Mouse (Mus musculus): ENCODE results near the gene Mindy4. TPM values are rescaled to one million over a fixed set of nuclear protein-coding genes. Genes with fewer than 3 reads are reported as not detected.

Mindy4 gene
- total RNA-seq, 1 experiment, result 3.0 TPM

DNA sequence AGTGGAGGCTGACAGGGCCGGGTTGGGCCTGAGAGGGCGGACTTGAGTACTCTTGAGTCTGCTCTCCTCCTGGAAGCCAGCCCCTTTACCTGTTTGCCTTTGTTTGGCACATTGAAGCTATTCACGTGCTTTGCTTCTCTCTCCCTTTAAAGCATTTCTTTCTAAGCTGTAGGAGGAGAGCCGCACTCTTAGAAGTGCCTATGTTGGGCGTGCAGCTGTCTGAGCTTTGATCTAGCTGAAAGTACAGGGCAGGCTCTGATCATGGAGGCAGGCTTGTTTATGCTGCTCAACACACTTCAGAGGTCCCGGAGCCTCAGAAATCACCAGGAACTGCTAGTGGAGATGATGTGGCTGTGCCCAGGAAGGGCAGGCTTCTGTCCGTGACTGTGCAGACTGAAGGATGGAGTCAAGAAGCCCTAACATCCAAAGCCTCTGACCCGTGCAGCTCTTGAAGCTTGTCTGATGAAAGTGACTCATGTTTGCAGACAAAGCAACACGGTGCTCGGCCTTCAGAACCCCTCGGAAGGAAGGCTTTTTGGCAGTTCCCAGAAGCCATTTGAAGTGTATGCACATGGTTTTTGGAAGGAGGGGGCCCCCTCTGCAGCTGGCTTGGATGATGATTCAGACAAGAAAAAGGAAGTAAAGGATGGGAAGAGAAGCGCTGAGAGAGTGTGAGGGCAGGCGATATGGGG is 53.5 kb downstream of the Mindy4 start:
- TF ChIP-seq MAFK (IDR thresholded peaks at IDR 0.05; ENCODE audit: insufficient read depth, low read depth, low read length), result no peak
- no peak for TF ChIP-seq ZC3H11A (IDR thresholded peaks at IDR 0.05; ENCODE audit: borderline replicate concordance, low read depth, low read length)
- TF ChIP-seq CHD2 (IDR thresholded peaks at IDR 0.05; ENCODE audit: low read depth, low read length), result no peak
- Histone ChIP-seq H3K9ac (ENCODE audit: insufficient read depth, low read depth, low read length, poor library complexity, severe bottlenecking) (no peak overlapping the region), H3K27ac (ENCODE audit: insufficient read depth, low read depth, low read length, poor library complexity, severe bottlenecking) (no peak overlapping the region), H3K36me3 (ENCODE audit: control insufficient read depth, insufficient read depth, low read length, poor library complexity, severe bottlenecking) (no peaks in the 10 kb centered on the region), H3K9me3 (ENCODE audit: control insufficient read depth, insufficient read depth, low read depth, low read length) (no peaks in the 10 kb centered on the region), H3K4me1 (ENCODE audit: control insufficient read depth in 2 of 2, insufficient read depth in 2 of 2, low read length in 2 of 2, poor library complexity in 1 of 2) (no peaks in the 10 kb centered on the region), H3K4me3 (ENCODE audit: insufficient read depth in 1 of 2, low read depth in 1 of 2, low read length in 2 of 2, poor library complexity in 1 of 2, severe bottlenecking in 1 of 2) (no peak overlapping the region)
- DNase-seq (ENCODE audit: low read depth, low spot score), result no peak
- in situ Hi-C loops (cut with MboI; ENCODE audit: low sequenced_read_pairs in 2 of 2, unreplicated experiment in 2 of 2), result no loop called here

DNA sequence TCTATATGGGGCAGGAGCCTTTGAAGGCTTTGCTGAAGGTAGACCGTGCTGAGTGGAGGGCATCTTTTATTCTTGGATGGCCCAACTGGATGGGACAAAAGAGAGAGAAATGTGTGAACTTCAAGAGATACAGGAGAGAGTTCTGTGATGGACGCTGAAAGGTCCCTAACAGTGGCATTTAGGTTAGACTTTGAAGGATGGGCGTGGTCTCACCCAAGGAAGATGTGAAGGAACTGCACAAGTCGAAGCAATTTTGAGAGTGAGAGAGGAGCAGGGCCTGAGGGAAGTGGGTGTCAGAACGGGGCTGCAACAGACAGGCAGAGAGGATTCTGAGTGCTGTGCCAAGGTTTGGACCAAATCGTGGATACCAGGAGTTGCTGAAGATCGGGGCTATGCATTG is 54.1 kb downstream of the Mindy4 start:
- in situ Hi-C loops (cut with MboI; ENCODE audit: low sequenced_read_pairs in 2 of 2, unreplicated experiment in 2 of 2), result no loop called here
- H3K4me3 ChIP-seq (ENCODE audit: insufficient read depth in 1 of 2, low read depth in 1 of 2, low read length in 2 of 2, poor library complexity in 1 of 2, severe bottlenecking in 1 of 2), result no peak overlapping the region
- no peaks in the 10 kb centered on the region for H3K9me3 ChIP-seq (ENCODE audit: control insufficient read depth, insufficient read depth, low read depth, low read length)
- H3K27ac ChIP-seq (ENCODE audit: insufficient read depth, low read depth, low read length, poor library complexity, severe bottlenecking), result no peak overlapping the region
- no peak overlapping the region for H3K9ac ChIP-seq (ENCODE audit: insufficient read depth, low read depth, low read length, poor library complexity, severe bottlenecking)
- H3K36me3 ChIP-seq (ENCODE audit: control insufficient read depth, insufficient read depth, low read length, poor library complexity, severe bottlenecking), result no peaks in the 10 kb centered on the region
- DNase-seq (ENCODE audit: low read depth, low spot score), result no peak
- TF ChIP-seq MAFK (IDR thresholded peaks at IDR 0.05; ENCODE audit: insufficient read depth, low read depth, low read length), result no peak
- no peak for TF ChIP-seq HCFC1 (IDR thresholded peaks at IDR 0.05; ENCODE audit: borderline replicate concordance, insufficient read depth, low read length)
- H3K4me1 ChIP-seq (ENCODE audit: control insufficient read depth in 2 of 2, insufficient read depth in 2 of 2, low read length in 2 of 2, poor library complexity in 1 of 2), result no peaks in the 10 kb centered on the region

- H3K9ac ChIP-seq (ENCODE audit: insufficient read depth, low read depth, low read length, poor library complexity, severe bottlenecking), result no peak overlapping the region
- no peak for TF ChIP-seq HCFC1 (IDR thresholded peaks at IDR 0.05; ENCODE audit: borderline replicate concordance, insufficient read depth, low read length)
- TF ChIP-seq ZNF384 (IDR thresholded peaks at IDR 0.05; ENCODE audit: low read depth, low read length), result no peak
- no peak for TF ChIP-seq MAFK (IDR thresholded peaks at IDR 0.05; ENCODE audit: insufficient read depth, low read depth, low read length)
- no peak for TF ChIP-seq CHD2 (IDR thresholded peaks at IDR 0.05; ENCODE audit: low read depth, low read length)
- H3K4me1 ChIP-seq (ENCODE audit: control insufficient read depth in 2 of 2, insufficient read depth in 2 of 2, low read length in 2 of 2, poor library complexity in 1 of 2), result no peaks in the 10 kb centered on the region
- in situ Hi-C loops (cut with MboI; ENCODE audit: low sequenced_read_pairs in 2 of 2, unreplicated experiment in 2 of 2), result no loop called here
- no peaks in the 10 kb centered on the region for H3K9me3 ChIP-seq (ENCODE audit: control insufficient read depth, insufficient read depth, low read depth, low read length)
- no peak overlapping the region for H3K27ac ChIP-seq (ENCODE audit: insufficient read depth, low read depth, low read length, poor library complexity, severe bottlenecking)
- no peak for DNase-seq (ENCODE audit: low read depth, low spot score)
- no peak overlapping the region for H3K4me3 ChIP-seq (ENCODE audit: insufficient read depth in 1 of 2, low read depth in 1 of 2, low read length in 2 of 2, poor library complexity in 1 of 2, severe bottlenecking in 1 of 2)
- H3K36me3 ChIP-seq (ENCODE audit: control insufficient read depth, insufficient read depth, low read length, poor library complexity, severe bottlenecking), result no peaks in the 10 kb centered on the region
Observed at GRCm38 (mm10) chr6:55258428-55259325, 55.5 kb downstream of the Mindy4 start.

DNA sequence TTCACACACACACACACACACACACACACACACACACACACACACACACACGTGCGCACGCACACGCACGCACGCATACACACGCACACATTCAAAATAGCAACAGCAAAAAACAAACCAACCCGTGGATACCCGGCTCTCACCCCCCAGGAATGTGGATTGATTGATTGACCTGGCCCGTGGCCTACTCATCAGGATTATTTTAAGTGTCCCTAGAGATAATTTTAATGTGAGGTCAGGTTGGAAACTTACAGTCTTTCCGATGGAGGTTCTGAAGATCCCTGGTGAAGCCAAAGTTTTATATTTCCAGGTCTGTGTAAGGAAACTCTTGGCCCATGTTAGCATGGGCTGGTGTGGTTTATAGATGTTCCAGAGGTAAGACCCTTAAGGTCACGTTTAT is 59.0 kb downstream of the Mindy4 start:
- Histone ChIP-seq H3K36me3 (ENCODE audit: control insufficient read depth, insufficient read depth, low read length, poor library complexity, severe bottlenecking) (no peaks in the 10 kb centered on the region), H3K27ac (ENCODE audit: insufficient read depth, low read depth, low read length, poor library complexity, severe bottlenecking) (no peak overlapping the region), H3K9ac (ENCODE audit: insufficient read depth, low read depth, low read length, poor library complexity, severe bottlenecking) (no peak overlapping the region), H3K9me3 (ENCODE audit: control insufficient read depth, insufficient read depth, low read depth, low read length) (no peaks in the 10 kb centered on the region), H3K4me3 (ENCODE audit: insufficient read depth in 1 of 2, low read depth in 1 of 2, low read length in 2 of 2, poor library complexity in 1 of 2, severe bottlenecking in 1 of 2) (no peak overlapping the region), H3K4me1 (ENCODE audit: control insufficient read depth in 2 of 2, insufficient read depth in 2 of 2, low read length in 2 of 2, poor library complexity in 1 of 2) (no peaks in the 10 kb centered on the region)
- in situ Hi-C loops (cut with MboI; ENCODE audit: low sequenced_read_pairs in 2 of 2, unreplicated experiment in 2 of 2), result no loop called here
- DNase-seq (ENCODE audit: low read depth, low spot score), result no peak
- TF ChIP-seq ZC3H11A (IDR thresholded peaks at IDR 0.05; ENCODE audit: borderline replicate concordance, low read depth, low read length) (no peak), HCFC1 (IDR thresholded peaks at IDR 0.05; ENCODE audit: borderline replicate concordance, insufficient read depth, low read length) (no peak), MAFK (IDR thresholded peaks at IDR 0.05; ENCODE audit: insufficient read depth, low read depth, low read length) (no peak), ZNF384 (IDR thresholded peaks at IDR 0.05; ENCODE audit: low read depth, low read length) (no peak), CHD2 (IDR thresholded peaks at IDR 0.05; ENCODE audit: low read depth, low read length) (no peak)
